Mouse (Mus musculus) heart, adult 2 months (tissue): ENCODE data around the gene Foxf1.

Experiments used
- CTCF ChIP-seq: fragments of 200-600 bp; IDR thresholded peaks from 2 replicates; pipeline ENCODE4 v1.8.1; 2022; ENCODE audit warnings: antibody characterized with exemption, mild to moderate bottlenecking, moderate library complexity
- POLR2A ChIP-seq: fragments of 200-500 bp; IDR thresholded peaks from 2 replicates; pipeline ENCODE4 v1.6.1; 2011; ENCODE audit warnings: mild to moderate bottlenecking, low read depth, low read length, control low read depth; ENCODE audit not compliant: insufficient read depth

- no peak for TF ChIP-seq CTCF
- TF ChIP-seq POLR2A = no peak
Observed at GRCm38 (mm10) chr8:121083093-121083935, 872 bp upstream of the Foxf1 start.
